Mouse (Mus musculus): ENCODE results near the gene Ttc28. TPM values are rescaled to one million over a fixed set of nuclear protein-coding genes. Genes with fewer than 3 reads are reported as not detected.

Gene Ttc28
- polyA plus RNA-seq, 1 experiment from 2014 or later = 12.9 TPM

DNA sequence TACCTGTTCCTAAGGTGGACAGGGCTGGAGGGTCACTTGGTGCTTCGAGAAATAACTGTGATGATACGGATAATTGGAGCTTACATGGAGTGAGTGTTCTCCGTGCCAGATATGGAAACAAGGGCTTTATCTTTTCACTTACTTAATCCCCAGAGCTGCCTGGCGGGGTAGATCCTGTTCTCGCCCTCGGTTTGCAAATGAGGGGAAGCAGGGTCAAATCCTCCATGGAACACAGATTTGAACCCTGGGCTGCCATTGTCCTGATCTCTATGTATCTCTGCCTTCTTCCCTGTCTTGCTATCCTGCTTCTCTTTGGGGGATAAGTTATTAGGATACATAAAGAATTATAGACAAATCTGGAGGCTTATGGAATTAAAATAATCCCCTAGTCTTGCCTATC is 257.7 kb downstream of the Ttc28 start:
- DNase-seq (ENCODE audit: low spot score) = no peak
- Histone ChIP-seq H3K9ac (ENCODE audit: low read length) (no peak overlapping the region), H3K4me1 (ENCODE audit: control insufficient read depth, insufficient read depth, low read length) (peaks cover 42% of the 10 kb centered on the region), H3K4me2 (ENCODE audit: low read depth, severe bottlenecking) (peak overlapping the region; percentile 24), H3K4me3 (ENCODE audit: low read depth, low read length) (no peak overlapping the region), H3K27ac (replicated peaks; ENCODE audit: low read depth, low read length) (peak overlapping the region; percentile 68; the same call in 1 of the 2 replicates), H3K36me3 (ENCODE audit: control insufficient read depth, insufficient read depth, low read length) (no peaks in the 10 kb centered on the region), H3K9me3 (ENCODE audit: control insufficient read depth, low read length) (no peaks in the 10 kb centered on the region), H3K27me3 (ENCODE audit: control insufficient read depth, insufficient read depth, low read length) (no peaks in the 10 kb centered on the region)
- ATAC-seq (ENCODE audit: insufficient number of reproducible peaks, low FRiP score, low TSS enrichment, low read depth) = no peak
- WGBS = 39% methylated on average over 6 of the region's 6 CpGs

DNA sequence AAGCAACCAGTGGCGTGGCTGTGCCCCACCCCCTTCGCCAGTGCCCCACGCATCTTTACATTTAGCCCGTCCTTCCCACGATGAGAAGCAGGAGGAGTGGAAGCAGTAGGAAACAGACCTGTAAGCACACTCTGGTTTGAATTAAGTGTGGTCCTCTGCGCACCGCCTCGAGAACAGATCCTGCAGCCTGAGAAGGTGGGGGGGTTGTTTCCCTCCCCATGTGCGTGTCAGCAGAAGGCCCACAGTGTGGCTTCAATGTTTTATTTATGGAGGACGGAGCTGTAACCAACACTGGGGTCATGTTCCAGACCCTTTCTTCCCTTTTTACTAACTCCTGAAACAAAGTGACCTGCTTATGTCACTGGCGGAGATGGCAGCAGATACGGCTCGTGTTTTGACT is 258.1 kb downstream of the Ttc28 start:
- DNase-seq (ENCODE audit: low spot score) = peak; percentile 70
- no peak overlapping the region for H3K4me3 ChIP-seq (ENCODE audit: low read depth, low read length)

DNA sequence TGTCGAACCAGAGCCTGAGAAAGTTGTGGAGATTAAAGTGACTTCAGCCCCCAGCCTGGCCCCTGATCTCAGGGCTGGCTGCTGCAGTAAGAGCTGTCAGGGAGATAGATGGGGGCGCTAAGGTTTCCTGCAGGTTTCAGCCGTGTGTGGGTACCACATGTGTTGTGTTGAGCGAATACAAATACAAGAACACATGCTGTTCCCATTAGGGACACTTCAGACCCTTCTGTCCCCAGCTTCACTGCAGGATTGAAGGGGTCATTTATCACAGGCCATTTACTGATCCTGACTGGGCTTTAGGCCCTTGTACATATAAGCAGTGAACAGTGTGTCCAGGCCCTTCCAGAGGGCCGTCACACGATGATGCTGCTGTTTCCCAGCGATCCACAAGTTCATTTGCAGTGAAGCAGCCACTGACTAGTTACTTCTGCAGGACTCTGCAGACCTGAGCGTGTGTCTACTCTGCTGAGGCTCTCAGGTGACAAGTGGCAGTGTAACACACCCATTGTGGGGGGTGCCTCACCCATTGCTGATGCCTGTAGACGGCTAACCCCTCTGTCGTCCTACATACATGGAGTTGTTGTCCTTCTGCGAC is 258.7 kb downstream of the Ttc28 start:
- no peak overlapping the region for H3K4me3 ChIP-seq (ENCODE audit: low read depth, low read length)
- WGBS = 9% methylated on average over 11 of the region's 11 CpGs

More for the DNA sequence above, 258.1 kb downstream of the Ttc28 start:
- no peaks in the 10 kb centered on the region for H3K27me3 ChIP-seq (ENCODE audit: control insufficient read depth, insufficient read depth, low read length)
- peak overlapping the region; percentile 24 for H3K4me2 ChIP-seq (ENCODE audit: low read depth, severe bottlenecking)
- peaks cover 42% of the 10 kb centered on the region for H3K4me1 ChIP-seq (ENCODE audit: control insufficient read depth, insufficient read depth, low read length)
- no peak overlapping the region for H3K9ac ChIP-seq (ENCODE audit: low read length)
- H3K36me3 ChIP-seq (ENCODE audit: control insufficient read depth, insufficient read depth, low read length) = no peaks in the 10 kb centered on the region
- 8% methylated on average over 13 of the region's 13 CpGs for WGBS
- H3K9me3 ChIP-seq (ENCODE audit: control insufficient read depth, low read length) = no peaks in the 10 kb centered on the region
- H3K27ac ChIP-seq (replicated peaks; ENCODE audit: low read depth, low read length) = peak overlapping the region; percentile 68
- peak; percentile 72 for ATAC-seq (ENCODE audit: insufficient number of reproducible peaks, low FRiP score, low TSS enrichment, low read depth)

DNA sequence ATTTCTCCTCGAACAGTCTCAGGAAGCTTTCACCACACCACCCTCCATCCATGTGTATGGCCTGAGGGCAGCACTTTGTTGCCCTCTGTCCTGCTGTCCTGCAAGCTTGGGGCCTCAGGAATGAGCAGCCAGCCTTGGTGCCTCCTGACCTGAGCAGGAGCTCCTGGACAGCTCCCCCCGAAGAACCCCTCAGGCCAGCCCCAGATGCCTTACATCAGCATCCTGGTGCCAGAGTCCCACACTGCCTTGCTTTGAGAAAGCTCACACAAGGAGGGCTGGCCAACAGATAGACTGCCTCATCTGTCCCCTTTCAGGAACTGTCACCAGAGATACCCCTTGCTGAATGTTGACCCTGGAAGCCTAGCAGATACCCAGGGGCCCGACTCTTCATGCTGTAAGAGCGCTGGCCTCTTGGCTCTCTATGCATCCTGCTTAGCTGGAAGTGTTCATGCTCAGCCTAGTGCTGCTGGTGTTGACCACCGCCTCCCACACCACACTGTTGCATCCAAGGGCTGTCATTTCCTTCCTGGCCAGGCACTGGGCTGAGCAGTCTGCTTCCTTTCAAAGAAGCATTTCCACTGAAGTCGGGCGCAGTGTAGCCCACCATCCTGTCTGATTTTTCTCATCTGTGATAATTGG is 259.4 kb downstream of the Ttc28 start:
- no peak overlapping the region; the same call in 1 of the 2 replicates for H3K27ac ChIP-seq (replicated peaks; ENCODE audit: low read depth, low read length)
- ATAC-seq (ENCODE audit: insufficient number of reproducible peaks, low FRiP score, low TSS enrichment, low read depth) (0 out of 2 replicates have a peak, but pooled peaks have one; percentile 22), DNase-seq (ENCODE audit: low spot score) (no peak)
- peaks cover 42% of the 10 kb centered on the region for H3K4me1 ChIP-seq (ENCODE audit: control insufficient read depth, insufficient read depth, low read length)
- 38% methylated on average over 7 of the region's 7 CpGs for WGBS
- H3K27me3 ChIP-seq (ENCODE audit: control insufficient read depth, insufficient read depth, low read length) = no peaks in the 10 kb centered on the region
- no peak overlapping the region for H3K4me3 ChIP-seq (ENCODE audit: low read depth, low read length)
- H3K9ac ChIP-seq (ENCODE audit: low read length) = no peak overlapping the region
- no peaks in the 10 kb centered on the region for H3K9me3 ChIP-seq (ENCODE audit: control insufficient read depth, low read length)
- peak overlapping the region; percentile 24; the same call in 1 of the 2 replicates for H3K4me2 ChIP-seq (ENCODE audit: low read depth, severe bottlenecking)
- no peaks in the 10 kb centered on the region for H3K36me3 ChIP-seq (ENCODE audit: control insufficient read depth, insufficient read depth, low read length)

More for the DNA sequence above, 258.7 kb downstream of the Ttc28 start:
- H3K4me2 ChIP-seq (ENCODE audit: low read depth, severe bottlenecking) = peak overlapping the region; percentile 24
- ATAC-seq (ENCODE audit: insufficient number of reproducible peaks, low FRiP score, low TSS enrichment, low read depth) (0 out of 2 replicates have a peak, but pooled peaks have one; percentile 36), DNase-seq (ENCODE audit: low spot score) (peak; percentile 70)
- H3K27me3 ChIP-seq (ENCODE audit: control insufficient read depth, insufficient read depth, low read length) = no peaks in the 10 kb centered on the region
- peaks cover 42% of the 10 kb centered on the region for H3K4me1 ChIP-seq (ENCODE audit: control insufficient read depth, insufficient read depth, low read length)
- peak overlapping the region; percentile 68 for H3K27ac ChIP-seq (replicated peaks; ENCODE audit: low read depth, low read length)
- no peaks in the 10 kb centered on the region for H3K9me3 ChIP-seq (ENCODE audit: control insufficient read depth, low read length)
- no peaks in the 10 kb centered on the region for H3K36me3 ChIP-seq (ENCODE audit: control insufficient read depth, insufficient read depth, low read length)
- no peak overlapping the region for H3K9ac ChIP-seq (ENCODE audit: low read length)

DNA sequence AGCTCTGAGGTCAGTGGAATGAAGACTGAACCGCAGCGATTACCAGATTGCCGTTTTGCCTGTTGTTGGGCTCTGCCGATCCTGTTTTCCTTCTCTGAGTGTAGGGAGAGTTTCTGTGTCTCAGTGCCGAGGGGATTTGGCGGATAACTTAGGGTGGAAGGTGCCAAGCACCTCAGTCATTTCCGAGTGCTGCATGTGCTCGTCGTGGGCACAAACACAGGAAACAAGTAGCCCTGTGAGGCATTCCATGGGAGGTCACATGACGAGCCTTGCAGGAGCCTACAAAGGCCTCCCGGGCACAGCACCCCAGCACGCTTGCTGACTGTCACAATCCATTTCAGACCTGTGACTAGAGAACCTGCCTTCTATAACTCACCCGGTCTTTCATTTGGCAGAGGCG is 260.0 kb downstream of the Ttc28 start:
- no peak for ATAC-seq (ENCODE audit: insufficient number of reproducible peaks, low FRiP score, low TSS enrichment, low read depth)
- H3K9ac ChIP-seq (ENCODE audit: low read length) = no peak overlapping the region
- H3K4me2 ChIP-seq (ENCODE audit: low read depth, severe bottlenecking) = no peak overlapping the region
- no peak overlapping the region; the same call in 1 of the 2 replicates for H3K27ac ChIP-seq (replicated peaks; ENCODE audit: low read depth, low read length)
- no peaks in the 10 kb centered on the region for H3K36me3 ChIP-seq (ENCODE audit: control insufficient read depth, insufficient read depth, low read length)
- peaks cover 42% of the 10 kb centered on the region for H3K4me1 ChIP-seq (ENCODE audit: control insufficient read depth, insufficient read depth, low read length)
- WGBS = 46% methylated on average over 14 of the region's 14 CpGs
- H3K9me3 ChIP-seq (ENCODE audit: control insufficient read depth, low read length) = no peaks in the 10 kb centered on the region
- no peak for DNase-seq (ENCODE audit: low spot score)
- no peaks in the 10 kb centered on the region for H3K27me3 ChIP-seq (ENCODE audit: control insufficient read depth, insufficient read depth, low read length)
- H3K4me3 ChIP-seq (ENCODE audit: low read depth, low read length) = no peak overlapping the region

DNA sequence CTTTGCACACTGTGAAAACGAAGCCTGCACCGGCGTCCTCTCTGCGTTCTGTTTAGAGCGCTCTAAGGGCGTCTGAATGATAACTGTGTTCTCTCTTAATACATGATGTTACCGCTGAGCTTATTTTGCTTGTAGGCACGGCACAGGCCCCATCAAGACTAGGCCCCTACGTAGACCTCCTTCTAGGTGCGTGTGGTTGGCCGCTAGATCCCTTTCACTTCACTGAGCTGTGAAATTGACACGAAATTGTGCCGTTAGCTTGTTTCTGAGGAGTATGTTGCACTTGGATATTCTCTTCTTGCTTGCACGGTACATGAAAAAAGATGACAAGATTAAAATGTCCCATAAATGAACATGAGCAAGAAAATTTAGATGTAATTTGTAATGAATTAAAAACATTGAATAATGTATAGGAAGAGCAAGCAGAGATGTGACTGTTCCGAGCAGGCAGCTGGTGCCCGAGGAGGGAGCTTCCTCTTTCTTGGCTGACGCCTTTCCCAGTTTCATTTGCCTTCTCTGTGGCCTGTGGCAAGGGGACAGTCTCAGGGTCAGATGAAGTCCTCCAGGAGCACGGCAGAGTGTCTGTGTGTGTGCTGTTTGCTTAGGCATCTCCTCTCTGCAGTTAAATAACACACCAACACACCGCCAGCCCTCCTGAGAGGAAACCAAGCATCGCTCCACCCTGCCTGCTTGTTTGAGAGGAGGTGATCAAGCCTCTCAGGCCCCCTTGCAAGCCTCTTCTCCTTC is 261.7 kb downstream of the Ttc28 start:
- no peak overlapping the region for H3K4me3 ChIP-seq (ENCODE audit: low read depth, low read length)
- ATAC-seq (ENCODE audit: insufficient number of reproducible peaks, low FRiP score, low TSS enrichment, low read depth) (no peak), DNase-seq (ENCODE audit: low spot score) (no peak)
- H3K4me2 ChIP-seq (ENCODE audit: low read depth, severe bottlenecking) = no peak overlapping the region
- H3K27ac ChIP-seq (replicated peaks; ENCODE audit: low read depth, low read length) = no peak overlapping the region
- H3K36me3 ChIP-seq (ENCODE audit: control insufficient read depth, insufficient read depth, low read length) = no peaks in the 10 kb centered on the region
- H3K27me3 ChIP-seq (ENCODE audit: control insufficient read depth, insufficient read depth, low read length) = no peaks in the 10 kb centered on the region
- no peak overlapping the region for H3K9ac ChIP-seq (ENCODE audit: low read length)
- H3K9me3 ChIP-seq (ENCODE audit: control insufficient read depth, low read length) = no peaks in the 10 kb centered on the region
- 85% methylated on average over 20 of the region's 20 CpGs for WGBS
- H3K4me1 ChIP-seq (ENCODE audit: control insufficient read depth, insufficient read depth, low read length) = peaks cover 39% of the 10 kb centered on the region

DNA sequence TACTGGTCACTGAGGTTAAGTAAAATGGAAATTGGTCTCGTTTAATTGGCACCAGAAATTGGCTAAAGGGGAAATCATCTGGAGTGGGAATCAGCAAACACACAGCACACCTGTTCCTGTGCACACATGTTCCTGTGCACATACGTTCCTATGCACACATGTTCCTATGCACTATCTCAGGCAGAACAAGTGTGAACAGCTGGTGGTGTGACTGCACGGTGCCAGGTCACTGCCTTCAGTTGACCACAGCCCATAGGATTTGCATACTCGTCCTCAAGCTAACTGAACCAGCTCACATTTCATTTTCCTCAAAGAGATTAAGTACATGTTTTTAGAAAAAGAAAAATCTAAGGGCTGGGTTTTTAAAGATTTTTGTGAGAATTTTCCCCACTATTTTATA is 263.2 kb downstream of the Ttc28 start:
- no peak overlapping the region for H3K9ac ChIP-seq (ENCODE audit: low read length)
- ATAC-seq (ENCODE audit: insufficient number of reproducible peaks, low FRiP score, low TSS enrichment, low read depth) (no peak), DNase-seq (ENCODE audit: low spot score) (no peak)
- H3K36me3 ChIP-seq (ENCODE audit: control insufficient read depth, insufficient read depth, low read length) = no peaks in the 10 kb centered on the region
- H3K27ac ChIP-seq (replicated peaks; ENCODE audit: low read depth, low read length) = no peak overlapping the region
- no peaks in the 10 kb centered on the region for H3K9me3 ChIP-seq (ENCODE audit: control insufficient read depth, low read length)
- H3K4me1 ChIP-seq (ENCODE audit: control insufficient read depth, insufficient read depth, low read length) = peaks cover 25% of the 10 kb centered on the region
- no peak overlapping the region for H3K4me3 ChIP-seq (ENCODE audit: low read depth, low read length)
- H3K27me3 ChIP-seq (ENCODE audit: control insufficient read depth, insufficient read depth, low read length) = no peaks in the 10 kb centered on the region
- no peak overlapping the region for H3K4me2 ChIP-seq (ENCODE audit: low read depth, severe bottlenecking)
- WGBS = 61% methylated on average over 4 of the region's 4 CpGs

DNA sequence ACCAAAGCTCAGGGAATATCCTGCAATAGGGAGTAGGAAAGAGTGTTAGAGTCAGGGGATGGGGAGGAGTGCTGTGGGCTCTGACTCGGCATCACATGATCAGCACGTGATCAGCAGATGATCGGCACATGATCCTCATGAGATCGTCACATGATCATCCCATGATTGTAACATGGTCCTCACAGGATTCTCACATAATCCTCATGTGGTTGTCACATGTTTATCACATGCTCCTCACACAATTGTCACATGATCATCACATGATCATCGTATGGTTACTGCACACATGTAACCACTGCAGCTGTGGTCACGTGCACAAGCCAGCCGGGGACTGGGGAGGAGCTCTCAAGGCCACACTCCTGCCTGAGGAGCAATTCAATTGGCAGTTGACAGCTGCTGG is 264.8 kb downstream of the Ttc28 start:
- no peaks in the 10 kb centered on the region for H3K27me3 ChIP-seq (ENCODE audit: control insufficient read depth, insufficient read depth, low read length)
- no peak overlapping the region for H3K9ac ChIP-seq (ENCODE audit: low read length)
- no peak overlapping the region for H3K27ac ChIP-seq (replicated peaks; ENCODE audit: low read depth, low read length)
- 89% methylated on average over 7 of the region's 7 CpGs for WGBS
- H3K36me3 ChIP-seq (ENCODE audit: control insufficient read depth, insufficient read depth, low read length) = no peaks in the 10 kb centered on the region
- ATAC-seq (ENCODE audit: insufficient number of reproducible peaks, low FRiP score, low TSS enrichment, low read depth) (no peak), DNase-seq (ENCODE audit: low spot score) (no peak)
- no peak overlapping the region for H3K4me3 ChIP-seq (ENCODE audit: low read depth, low read length)
- H3K9me3 ChIP-seq (ENCODE audit: control insufficient read depth, low read length) = no peaks in the 10 kb centered on the region
- H3K4me1 ChIP-seq (ENCODE audit: control insufficient read depth, insufficient read depth, low read length) = peaks cover 9% of the 10 kb centered on the region
- H3K4me2 ChIP-seq (ENCODE audit: low read depth, severe bottlenecking) = no peak overlapping the region
